In genomic region chr9:62334298-62334825, GRCm38 (mm10) we compare ENCODE assay signal across 24 mouse cellular contexts. TPM values are rescaled to one million over a fixed set of nuclear protein-coding genes. Genes with fewer than 3 reads are reported as not detected.
DNase-seq lines count a peak whose midpoint lies in the region; ATAC-seq and TF ChIP-seq lines count a peak whose summit lies in the region.
"Had no signal": no experiment of that assay in that cellular context is flagged by ENCODE, and none has a peak within 500 bp of the region (broad histone marks: within the 10 kb centered on the region; RNA-seq: fewer than 3 reads in every experiment).

No protein-coding gene starts in this region.

- no peaks in the 10 kb centered on the region for H3K27me3 ChIP-seq in forebrain, postnatal 0 days (ENCODE audit: insufficient read depth, low read length)
- H3K27me3 ChIP-seq in forebrain, embryonic 13.5 days: no peaks in the 10 kb centered on the region
- no peaks in the 10 kb centered on the region for H3K27me3 ChIP-seq in midbrain, embryonic 11.5 days (ENCODE audit: control insufficient read depth, insufficient read depth, low read length)
- H3K27me3 ChIP-seq in midbrain, embryonic 15.5 days (replicated peaks): no peaks in the 10 kb centered on the region
- H3K27me3 ChIP-seq: heart, embryonic 12.5 days; kidney, embryonic 15.5 days; neural tube, embryonic 15.5 days; Patski had no signal

- no peak overlapping the region for H3K4me3 ChIP-seq in forebrain, postnatal 0 days (ENCODE audit: low read depth, low read length)
- H3K4me3 ChIP-seq in forebrain, embryonic 13.5 days: no peak overlapping the region
- H3K4me3 ChIP-seq in layer of hippocampus, adult 2 months: no peak overlapping the region
- H3K4me3 ChIP-seq in midbrain, embryonic 11.5 days (ENCODE audit: low read depth, low read length): no peak overlapping the region
- H3K4me3 ChIP-seq in midbrain, embryonic 15.5 days: no peak overlapping the region
- H3K4me3 ChIP-seq: heart, embryonic 12.5 days; kidney, embryonic 15.5 days; neural tube, embryonic 15.5 days had no signal

- H3K9me3 ChIP-seq in forebrain, postnatal 0 days (ENCODE audit: low read length): no peaks in the 10 kb centered on the region
- H3K9me3 ChIP-seq in forebrain, embryonic 13.5 days (replicated peaks): no peaks in the 10 kb centered on the region
- H3K9me3 ChIP-seq in midbrain, embryonic 11.5 days (ENCODE audit: control insufficient read depth, low read length): peaks cover 3% of the 10 kb centered on the region; the same call in 1 of the 2 replicates
- no peaks in the 10 kb centered on the region for H3K9me3 ChIP-seq in midbrain, embryonic 15.5 days
- H3K9me3 ChIP-seq: kidney, embryonic 15.5 days; neural tube, embryonic 15.5 days had no signal

- no peak overlapping the region for H3K27ac ChIP-seq in forebrain, postnatal 0 days (ENCODE audit: low read depth, low read length)
- no peak overlapping the region for H3K27ac ChIP-seq in forebrain, embryonic 13.5 days
- H3K27ac ChIP-seq in layer of hippocampus, adult 2 months: no peak overlapping the region
- no peak overlapping the region for H3K27ac ChIP-seq in midbrain, embryonic 11.5 days (ENCODE audit: low read depth, low read length)
- H3K27ac ChIP-seq in midbrain, embryonic 15.5 days: no peak overlapping the region
- H3K27ac ChIP-seq: kidney, embryonic 15.5 days; neural tube, embryonic 15.5 days had no signal

- H3K4me2 ChIP-seq in forebrain, postnatal 0 days (ENCODE audit: low read depth): no peak overlapping the region
- no peak overlapping the region for H3K4me2 ChIP-seq in forebrain, embryonic 13.5 days
- H3K4me2 ChIP-seq in midbrain, embryonic 11.5 days: no peak overlapping the region
- no peak overlapping the region for H3K4me2 ChIP-seq in midbrain, embryonic 15.5 days
- H3K4me2 ChIP-seq: heart, embryonic 12.5 days; kidney, embryonic 15.5 days; neural tube, embryonic 15.5 days had no signal

- peak; percentile 18; the same call in 1 of the 2 replicates for TF ChIP-seq CTCF in forebrain, postnatal 0 days (IDR thresholded peaks at IDR 0.05; ENCODE audit: low read depth)
- TF ChIP-seq CTCF in layer of hippocampus, adult 2 months (conservative IDR thresholded peaks at IDR 0.05): peak; percentile 49

- H3K9ac ChIP-seq in forebrain, postnatal 0 days: no peak overlapping the region
- no peak overlapping the region for H3K9ac ChIP-seq in forebrain, embryonic 13.5 days
- no peak overlapping the region for H3K9ac ChIP-seq in midbrain, embryonic 11.5 days (ENCODE audit: low read length)
- no peak overlapping the region for H3K9ac ChIP-seq in midbrain, embryonic 15.5 days
- H3K9ac ChIP-seq: heart, embryonic 12.5 days; kidney, embryonic 15.5 days; neural tube, embryonic 15.5 days had no signal

- DNase-seq in forebrain, postnatal 0 days: no peak
- DNase-seq in layer of hippocampus, adult 2 months (ENCODE audit: low spot score in 2 of 2): no peak
- DNase-seq in layer of hippocampus, postnatal 10 days (ENCODE audit: low spot score in 2 of 2): no peak
- DNase-seq in midbrain, embryonic 11.5 days (ENCODE audit: low spot score, missing footprints): peak; percentile 72
- peak; percentile 28 for DNase-seq in induced T-regulatory cell, adult 2 months (ENCODE audit: low read depth)
- no peak for DNase-seq in neural tube, embryonic 10.5 days (ENCODE audit: extremely low spot score, low spot score)
- DNase-seq: cerebellum, postnatal 14 days; gastrocnemius, postnatal 25 days; lung, postnatal 36 days; right cerebral cortex, adult 18-20 months had no signal

- 81% methylated on average over 9 of the region's 9 CpGs for WGBS in forebrain, postnatal 0 days
- WGBS in forebrain, embryonic 13.5 days: 84% methylated on average over 9 of the region's 9 CpGs
- 89% methylated on average over 9 of the region's 9 CpGs for WGBS in midbrain, embryonic 11.5 days
- WGBS in midbrain, embryonic 15.5 days: 88% methylated on average over 9 of the region's 9 CpGs

- 0 out of 2 replicates have a peak, but pooled peaks cover 4% of the 10 kb centered on the region for H3K4me1 ChIP-seq in forebrain, postnatal 0 days (ENCODE audit: insufficient read depth)
- H3K4me1 ChIP-seq in forebrain, embryonic 13.5 days: peaks cover 10% of the 10 kb centered on the region
- H3K4me1 ChIP-seq in midbrain, embryonic 11.5 days (ENCODE audit: control insufficient read depth, insufficient read depth, low read length): peaks cover 3% of the 10 kb centered on the region; the same call in 1 of the 2 replicates
- H3K4me1 ChIP-seq in midbrain, embryonic 15.5 days: peaks cover 10% of the 10 kb centered on the region

- H3K36me3 ChIP-seq in forebrain, postnatal 0 days (ENCODE audit: insufficient read depth): no peaks in the 10 kb centered on the region
- H3K36me3 ChIP-seq in forebrain, embryonic 13.5 days (ENCODE audit: poor library complexity, severe bottlenecking): no peaks in the 10 kb centered on the region
- H3K36me3 ChIP-seq in midbrain, embryonic 11.5 days (ENCODE audit: control insufficient read depth, insufficient read depth, low read length): no peaks in the 10 kb centered on the region
- H3K36me3 ChIP-seq in midbrain, embryonic 15.5 days (replicated peaks): no peaks in the 10 kb centered on the region
- H3K36me3 ChIP-seq: kidney, embryonic 15.5 days; neural tube, embryonic 15.5 days had no signal

- ATAC-seq in forebrain, postnatal 0 days: no peak
- no peak for ATAC-seq in forebrain, embryonic 13.5 days
- ATAC-seq in midbrain, embryonic 11.5 days (ENCODE audit: low FRiP score): no peak
- no peak for ATAC-seq in midbrain, embryonic 15.5 days (replicated peaks)
- ATAC-seq: inflammation-experienced regulatory T-cells, adult 6 months; Patski had no signal

RNA-seq across cellular contexts. Expression of gene Anp32a, which starts 6.7 kb away (rescaled TPM):
- 130 and 140 TPM in 2 replicates for total RNA-seq in forebrain, postnatal 0 days (2014; rRNA removed)
- 96.1 and 110 TPM in 2 replicates for polyA plus RNA-seq in forebrain, postnatal 0 days (2015; fragmentation: Nextera tagmentation; extraction: Ambion mirVana)
- 254 and 256 TPM in 2 replicates for polyA plus RNA-seq in forebrain, embryonic 13.5 days (2015; fragmentation: Nextera tagmentation; extraction: Ambion mirVana)
- 100 to 1,000 TPM; 350 to 351 TPM for total RNA-seq in layer of hippocampus, adult 2 months (2021)
- total RNA-seq in layer of hippocampus, postnatal 10 days (2021): 100 to 1,000 TPM; 224 to 231 TPM
- 194 and 220 TPM in 2 replicates for polyA plus RNA-seq in midbrain, embryonic 11.5 days (2014; fragmentation: Nextera tagmentation; extraction: Ambion mirVana)
- 103 and 107 TPM in 2 replicates for polyA plus RNA-seq in midbrain, embryonic 15.5 days (2015; fragmentation: Nextera tagmentation; extraction: Ambion mirVana)

RNA-seq across cellular contexts. Expression of gene Spesp1, which starts 52.4 kb away (rescaled TPM):
- 0.19 TPM in 1 of 2 replicates, not detected in the other for total RNA-seq in forebrain, postnatal 0 days (2014; rRNA removed)
- polyA plus RNA-seq in forebrain, postnatal 0 days (2015; fragmentation: Nextera tagmentation; extraction: Ambion mirVana): not detected in 2 replicates
- polyA plus RNA-seq in forebrain, embryonic 13.5 days (2015; fragmentation: Nextera tagmentation; extraction: Ambion mirVana): not detected in 2 replicates
- total RNA-seq in layer of hippocampus, adult 2 months (2021): under 1 TPM; 0.22 to 0.31 TPM
- under 1 TPM in 1 of 2 experiments, not detected in 1; 0.11 TPM for total RNA-seq in layer of hippocampus, postnatal 10 days (2021)
- polyA plus RNA-seq in midbrain, embryonic 11.5 days (2014; fragmentation: Nextera tagmentation; extraction: Ambion mirVana): not detected in 2 replicates
- polyA plus RNA-seq in midbrain, embryonic 15.5 days (2015; fragmentation: Nextera tagmentation; extraction: Ambion mirVana): not detected in 2 replicates
- total RNA-seq: adrenal gland, postnatal 4 days; gastrocnemius, postnatal 25 days; hematopoietic stem cell, adult 5-6 weeks; left cerebral cortex, postnatal 10 days had no signal
- polyA plus RNA-seq: forebrain, embryonic 11.5 days; heart, embryonic 12.5 days; inflammation-experienced regulatory T-cells, adult 6 months; kidney, embryonic 15.5 days; limb, embryonic 14.5 days; neural tube, embryonic 15.5 days; Patski; small intestine, adult 2 months; thymus, postnatal 0 days had no signal

Comparison
In these comparisons a context has a peak if more than half of its experiments do, and no peak if none do; other contexts are left out.
1. DNase-seq: peak in midbrain, embryonic 11.5 days (single experiment) and induced T-regulatory cell, adult 2 months (single experiment); none in forebrain, postnatal 0 days (single experiment), layer of hippocampus, adult 2 months (0 of 2), layer of hippocampus, postnatal 10 days (0 of 2) and neural tube, embryonic 10.5 days (single experiment).